Mouse (Mus musculus) liver, embryonic 16.5 days (tissue): ENCODE results near the gene Pcx. TPM values are rescaled to one million over a fixed set of nuclear protein-coding genes. Genes with fewer than 3 reads are reported as not detected.

Source experiments
- ATAC-seq: fragments of 200-750 bp; cut with Nextera tagmentation; 2 replicates; pipeline ENCODE4 v1.8.0; 2017; ENCODE audit warnings: low read depth, mild to moderate bottlenecking, moderate number of reproducible peaks, moderate library complexity
- H3K27ac ChIP-seq: fragments of 300-500 bp; sonication (generic); 2 replicates; pipeline ENCODE4 v1.5.1; 2014; ENCODE audit warnings: mild to moderate bottlenecking, low read length
- H3K27me3 ChIP-seq: fragments of 300-500 bp; sonication (generic); 2 replicates; pipeline ENCODE4 v1.6.1; 2014; ENCODE audit warnings: low read depth, low read length, mixed read lengths; ENCODE audit not compliant: control insufficient read depth, insufficient read depth
- H3K36me3 ChIP-seq: fragments of 300-500 bp; sonication (generic); 2 replicates; pipeline ENCODE4 v1.6.1; 2014; ENCODE audit warnings: mild to moderate bottlenecking; ENCODE audit not compliant: control insufficient read depth, insufficient read depth
- H3K4me1 ChIP-seq: fragments of 300-500 bp; sonication (generic); 2 replicates; pipeline ENCODE4 v1.6.1; 2014; ENCODE audit warnings: low read depth, low read length, mixed read lengths; ENCODE audit not compliant: control insufficient read depth
- H3K4me2 ChIP-seq: fragments of 300-500 bp; sonication (generic); 2 replicates; pipeline ENCODE4 v1.6.1; 2014; ENCODE audit warnings: low read depth, low read length, mixed read lengths
- H3K4me3 ChIP-seq: fragments of 300-500 bp; sonication (generic); 2 replicates; pipeline ENCODE4 v1.5.1; 2014; ENCODE audit warnings: low read depth, mild to moderate bottlenecking, low read length
- H3K9ac ChIP-seq: fragments of 300-500 bp; sonication (generic); 2 replicates; pipeline ENCODE4 v1.6.1; 2014; ENCODE audit warnings: low read depth, low read length
- H3K9me3 ChIP-seq: fragments of 300-500 bp; sonication (generic); replicated peaks from 2 replicates; pipeline ENCODE4 v1.6.1; 2016; ENCODE audit warnings: low read length; ENCODE audit not compliant: control insufficient read depth
- WGBS: fragments of 180-500 bp; shearing (Covaris S2); extraction: QIAGEN DNeasy Blood & Tissue Kit; methylation state at CpG from one replicate; pipeline ENCODE4 v1.1.7; 2014; ENCODE audit not compliant: insufficient replicate concordance; 5-methylcytosine and 5-hydroxymethylcytosine counted together
- polyA plus RNA-seq: library from polyadenylated mRNA; unstranded; fragments of >200 nt; fragmentation: Nextera tagmentation; extraction: Ambion mirVana; gene quantifications from 2 replicates; pipeline ENCODE4 v1.2.1, GENCODE M21; 2015

The Pcx gene
- polyA plus RNA-seq, 1 experiment from 2014 or later, result 118 TPM

DNA sequence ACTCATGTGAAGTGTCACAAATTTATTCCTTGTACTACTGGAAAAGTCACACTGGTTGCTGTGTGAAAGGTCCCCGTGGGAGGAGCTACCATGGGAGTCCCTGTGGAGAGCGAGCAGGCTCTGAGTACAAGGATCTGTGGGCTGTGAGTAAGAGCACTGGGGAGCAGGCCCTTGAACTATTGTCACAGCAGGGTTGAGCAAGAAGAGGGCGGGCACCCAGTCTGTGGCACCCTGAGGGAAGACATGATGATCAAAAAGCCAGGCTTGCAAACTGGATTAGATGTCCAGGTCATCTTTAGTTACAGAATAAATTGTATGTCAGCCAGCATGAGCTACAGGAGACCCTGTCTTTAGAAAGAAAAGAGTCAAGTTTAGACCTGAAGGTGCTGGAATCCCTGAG lies 26.3 kb downstream of the Pcx start:
- peak; percentile 74 for ATAC-seq
- no peak overlapping the region for H3K4me2 ChIP-seq
- whole genome bisulfite sequencing, result 51% methylated on average over 3 of the region's 3 CpGs

DNA sequence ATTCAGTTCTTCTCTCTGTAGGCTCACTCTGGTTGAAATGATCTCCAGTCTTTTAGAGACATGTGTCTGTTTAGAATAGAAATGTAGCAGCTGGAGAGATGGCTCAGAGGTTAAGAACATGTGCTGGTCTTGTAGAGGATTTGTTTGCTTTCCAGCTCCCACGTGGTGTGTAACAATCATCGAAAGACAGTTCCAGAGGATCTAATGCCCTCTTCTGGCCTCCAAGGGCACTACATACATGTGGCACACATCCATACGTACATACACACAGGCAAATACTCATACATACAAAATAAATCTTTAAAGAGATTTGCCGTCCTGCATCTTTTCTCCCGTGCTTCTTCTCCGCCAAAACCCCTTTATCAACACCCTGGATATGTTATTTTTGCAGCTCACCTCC lies 30.0 kb downstream of the Pcx start:
- H3K4me2 ChIP-seq, result no peak overlapping the region
- ATAC-seq, result no peak
- no peak overlapping the region for H3K4me3 ChIP-seq
- H3K27me3 ChIP-seq, result no peaks in the 10 kb centered on the region
- H3K9me3 ChIP-seq, result no peaks in the 10 kb centered on the region; the same call in 1 of the 2 replicates
- no peak overlapping the region for H3K9ac ChIP-seq
- no peak overlapping the region for H3K27ac ChIP-seq
- no peaks in the 10 kb centered on the region for H3K4me1 ChIP-seq
- H3K36me3 ChIP-seq, result 0 out of 2 replicates have a peak, but pooled peaks cover 3% of the 10 kb centered on the region
- 79% methylated on average over 6 of the region's 6 CpGs for WGBS

More for the DNA sequence above, 26.3 kb downstream of the Pcx start:
- Histone ChIP-seq H3K4me1 (no peaks in the 10 kb centered on the region), H3K36me3 (0 out of 2 replicates have a peak, but pooled peaks cover 3% of the 10 kb centered on the region), H3K4me3 (no peak overlapping the region), H3K27me3 (no peaks in the 10 kb centered on the region), H3K9ac (no peak overlapping the region), H3K9me3 (no peaks in the 10 kb centered on the region; the same call in 1 of the 2 replicates), H3K27ac (no peak overlapping the region)

DNA sequence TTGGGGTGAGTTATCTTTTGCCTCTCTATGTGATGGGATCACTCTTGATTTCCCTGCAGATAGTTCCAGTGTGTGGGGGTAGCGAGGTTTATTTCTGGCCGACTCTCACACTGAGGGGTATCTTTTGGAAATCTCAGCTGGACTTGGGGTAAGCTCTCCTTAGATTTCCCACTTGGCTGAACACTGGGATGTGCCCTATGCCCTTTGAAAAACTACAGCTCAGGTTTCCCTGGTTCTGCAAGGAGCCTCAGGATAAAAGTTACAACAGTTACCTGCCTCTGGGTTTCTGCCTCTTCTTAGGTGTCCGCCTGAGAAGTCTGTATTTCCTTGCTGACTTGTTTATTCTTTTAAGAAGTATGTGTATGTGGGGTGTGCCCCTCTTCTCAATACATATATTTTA lies 30.7 kb downstream of the Pcx start:
- ATAC-seq, result no peak
- no peaks in the 10 kb centered on the region; the same call in 1 of the 2 replicates for H3K4me1 ChIP-seq
- 87% methylated on average over 3 of the region's 3 CpGs for WGBS
- no peaks in the 10 kb centered on the region; the same call in 1 of the 2 replicates for H3K9me3 ChIP-seq
- H3K4me2 ChIP-seq, result no peak overlapping the region
- H3K27me3 ChIP-seq, result no peaks in the 10 kb centered on the region
- H3K27ac ChIP-seq, result no peak overlapping the region
- H3K36me3 ChIP-seq, result 0 out of 2 replicates have a peak, but pooled peaks cover 3% of the 10 kb centered on the region
- H3K9ac ChIP-seq, result no peak overlapping the region
- H3K4me3 ChIP-seq, result no peak overlapping the region

DNA sequence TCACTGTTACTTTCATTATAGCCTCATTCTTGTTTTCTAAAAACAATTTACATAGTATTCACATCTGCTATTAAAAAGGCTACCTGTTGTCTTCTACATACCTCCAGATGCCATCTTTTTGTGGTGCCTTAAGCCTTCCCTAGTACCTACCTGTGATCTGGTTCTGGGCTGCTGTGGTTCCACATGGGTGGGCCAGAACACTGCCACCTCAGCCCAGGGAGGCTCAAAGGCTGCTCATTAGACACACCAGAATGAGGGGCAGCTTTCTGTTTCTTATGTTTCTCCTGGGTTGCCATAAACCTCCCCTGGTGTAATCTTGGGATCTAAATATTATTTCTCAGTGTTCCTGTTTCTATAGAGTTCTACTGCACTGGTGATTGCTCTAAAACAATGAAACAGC lies 31.8 kb downstream of the Pcx start:
- Histone ChIP-seq H3K4me3 (no peak overlapping the region), H3K27me3 (no peaks in the 10 kb centered on the region), H3K9ac (no peak overlapping the region), H3K4me2 (no peak overlapping the region), H3K27ac (no peak overlapping the region), H3K36me3 (0 out of 2 replicates have a peak, but pooled peaks cover 3% of the 10 kb centered on the region), H3K4me1 (peaks cover 4% of the 10 kb centered on the region; the same call in 1 of the 2 replicates), H3K9me3 (no peaks in the 10 kb centered on the region; the same call in 1 of the 2 replicates)
- no peak for ATAC-seq

DNA sequence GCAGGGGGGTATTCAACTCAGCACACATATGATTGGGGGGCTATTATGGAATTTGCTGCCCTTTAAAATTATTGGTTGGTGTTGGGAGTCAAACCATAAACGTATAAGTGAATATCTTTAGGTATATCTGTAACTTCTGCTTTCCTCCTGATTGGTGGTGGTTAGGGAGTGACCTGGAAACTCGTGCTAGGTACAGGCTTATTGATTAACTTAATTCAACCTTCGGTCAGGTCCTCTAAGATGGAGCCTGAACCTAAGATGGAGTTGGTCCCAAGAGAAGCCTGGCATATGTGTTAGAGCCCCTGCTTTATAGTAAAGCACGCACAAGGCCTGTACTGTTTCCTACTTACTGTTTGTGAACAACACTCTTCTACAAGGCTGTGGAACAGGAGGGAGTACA lies 34.8 kb downstream of the Pcx start:
- H3K4me2 ChIP-seq, result no peak overlapping the region
- no peaks in the 10 kb centered on the region for H3K27me3 ChIP-seq
- H3K36me3 ChIP-seq, result 0 out of 2 replicates have a peak, but pooled peaks cover 3% of the 10 kb centered on the region
- ATAC-seq, result no peak
- no peak overlapping the region for H3K9ac ChIP-seq
- no peaks in the 10 kb centered on the region; the same call in 1 of the 2 replicates for H3K9me3 ChIP-seq
- no peak overlapping the region for H3K27ac ChIP-seq
- H3K4me3 ChIP-seq, result no peak overlapping the region
- 63% methylated on average over 4 of the region's 4 CpGs for WGBS
- peaks cover 4% of the 10 kb centered on the region; the same call in 1 of the 2 replicates for H3K4me1 ChIP-seq

DNA sequence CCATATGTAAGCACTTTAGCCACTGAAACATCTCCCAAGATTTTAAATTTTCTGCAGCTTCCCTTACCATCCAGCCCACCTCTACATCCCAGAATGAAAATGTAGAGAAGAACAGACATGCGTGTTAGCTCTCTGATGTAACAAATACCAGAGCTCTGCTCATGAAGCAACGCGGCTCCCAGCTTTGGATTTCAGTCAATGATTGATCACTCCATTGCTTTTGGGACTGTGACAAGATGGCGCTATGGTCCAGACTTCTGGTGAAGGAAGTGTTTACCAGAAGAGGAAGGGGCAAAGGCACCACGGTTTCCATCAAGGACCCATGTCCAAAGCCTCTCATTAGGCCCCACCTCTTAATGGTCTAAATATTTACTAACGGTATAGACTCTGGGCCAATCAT lies 35.6 kb downstream of the Pcx start:
- WGBS, result 80% methylated on average over 6 of the region's 6 CpGs
- no peak overlapping the region for H3K4me3 ChIP-seq
- no peaks in the 10 kb centered on the region for H3K9me3 ChIP-seq
- no peak overlapping the region for H3K27ac ChIP-seq
- H3K4me2 ChIP-seq, result no peak overlapping the region
- peaks cover 4% of the 10 kb centered on the region; the same call in 1 of the 2 replicates for H3K4me1 ChIP-seq
- no peak overlapping the region for H3K9ac ChIP-seq
- no peaks in the 10 kb centered on the region for H3K27me3 ChIP-seq
- no peak for ATAC-seq
- no peaks in the 10 kb centered on the region for H3K36me3 ChIP-seq

DNA sequence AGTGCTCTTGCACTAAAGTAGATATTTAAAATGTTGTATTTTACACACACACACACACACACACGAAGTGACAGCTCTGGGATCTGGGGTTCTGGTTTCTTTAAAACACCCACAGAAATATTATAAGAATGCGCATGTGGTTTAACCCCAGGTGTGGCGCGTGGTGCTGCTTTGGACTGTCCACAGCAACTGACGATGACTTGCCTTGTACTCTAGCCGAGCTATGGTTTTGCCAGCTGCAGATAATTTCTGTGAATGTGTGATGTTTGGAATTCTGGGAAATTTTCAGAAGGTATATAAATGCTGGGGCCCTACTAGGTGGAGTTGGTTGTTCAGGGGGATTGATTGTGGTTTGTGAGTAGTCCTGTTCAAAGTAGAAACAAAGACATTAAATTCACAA lies 37.5 kb downstream of the Pcx start:
- Histone ChIP-seq H3K9ac (no peak overlapping the region), H3K27me3 (no peaks in the 10 kb centered on the region), H3K4me3 (no peak overlapping the region), H3K36me3 (no peaks in the 10 kb centered on the region), H3K4me1 (peaks cover 4% of the 10 kb centered on the region; the same call in 1 of the 2 replicates), H3K9me3 (no peaks in the 10 kb centered on the region), H3K4me2 (no peak overlapping the region), H3K27ac (no peak overlapping the region)
- WGBS, result 75% methylated on average over 6 of the region's 6 CpGs
- ATAC-seq, result no peak

DNA sequence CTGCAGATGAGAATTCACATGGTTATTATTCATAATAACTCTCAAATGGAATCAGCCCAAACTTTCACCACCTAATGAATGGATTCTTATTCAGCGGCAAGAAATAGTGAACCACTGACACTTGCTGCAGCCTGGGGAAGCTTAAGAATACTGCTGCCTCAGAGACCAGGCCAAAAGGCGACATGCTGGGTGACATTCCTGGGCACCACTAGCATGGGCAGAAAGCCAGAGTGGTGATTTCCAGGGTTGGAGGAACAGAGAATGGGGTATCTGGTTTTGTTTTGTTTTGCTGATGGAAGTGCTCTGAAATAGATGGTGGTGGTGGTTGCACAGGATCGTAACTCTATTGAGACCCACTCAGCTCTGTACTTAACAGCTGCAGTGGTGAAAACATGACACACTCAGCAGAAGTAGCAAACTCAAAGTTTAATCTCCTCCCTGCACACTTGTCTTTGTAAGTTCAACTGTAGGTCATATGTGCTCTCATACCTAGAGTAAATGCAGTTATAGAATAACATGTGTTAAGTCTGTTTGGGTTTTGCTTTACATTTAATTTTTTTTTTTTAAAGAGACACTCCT lies 38.1 kb downstream of the Pcx start:
- WGBS, result 81% methylated on average over 3 of the region's 3 CpGs
- ATAC-seq, result no peak

DNA sequence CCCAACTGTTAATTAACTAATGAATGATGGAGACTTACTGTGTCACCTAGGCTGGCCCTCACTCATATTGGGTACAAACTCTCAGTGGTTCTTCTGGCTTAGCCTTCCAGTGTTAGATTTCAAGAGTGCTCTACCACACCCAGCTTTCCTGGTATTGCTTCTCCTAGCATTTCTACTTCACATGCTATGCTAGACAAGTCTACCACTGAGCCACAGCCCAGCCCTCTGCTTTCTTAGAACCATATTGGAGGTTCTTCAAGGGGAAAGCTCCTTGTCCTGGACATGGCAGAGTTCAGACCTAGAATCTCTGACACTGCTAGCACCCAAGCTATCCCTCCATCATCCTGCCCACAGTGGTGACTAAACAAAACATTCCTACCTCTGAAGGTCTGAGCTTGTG lies 44.0 kb downstream of the Pcx start:
- no peaks in the 10 kb centered on the region for H3K27me3 ChIP-seq
- H3K27ac ChIP-seq, result peak overlapping the region; percentile 77
- H3K4me1 ChIP-seq, result peaks cover 43% of the 10 kb centered on the region
- H3K4me2 ChIP-seq, result peak overlapping the region; percentile 32
- peak overlapping the region; percentile 29; the same call in 1 of the 2 replicates for H3K9ac ChIP-seq
- no peak for ATAC-seq
- no peak overlapping the region for H3K4me3 ChIP-seq
- H3K9me3 ChIP-seq, result no peaks in the 10 kb centered on the region
- H3K36me3 ChIP-seq, result no peaks in the 10 kb centered on the region

More for the DNA sequence above, 38.1 kb downstream of the Pcx start:
- Histone ChIP-seq H3K4me3 (no peak overlapping the region), H3K9ac (no peak overlapping the region), H3K4me1 (peaks cover 4% of the 10 kb centered on the region), H3K36me3 (no peaks in the 10 kb centered on the region), H3K27me3 (no peaks in the 10 kb centered on the region), H3K27ac (no peak overlapping the region), H3K4me2 (no peak overlapping the region), H3K9me3 (no peaks in the 10 kb centered on the region)
